Mouse (Mus musculus) liver, embryonic 16.5 days (tissue): Measurements from ENCODE around the gene Ctse. TPM values are rescaled to one million over a fixed set of nuclear protein-coding genes. Genes with fewer than 3 reads are reported as not detected.

Experiments
- ATAC-seq: fragments of 200-750 bp; cut with Nextera tagmentation; 2 replicates; pipeline ENCODE4 v1.8.0; 2017; ENCODE audit warnings: low read depth, mild to moderate bottlenecking, moderate number of reproducible peaks, moderate library complexity
- H3K27ac ChIP-seq: fragments of 300-500 bp; sonication (generic); 2 replicates; pipeline ENCODE4 v1.5.1; 2014; ENCODE audit warnings: mild to moderate bottlenecking, low read length
- H3K27me3 ChIP-seq: fragments of 300-500 bp; sonication (generic); 2 replicates; pipeline ENCODE4 v1.6.1; 2014; ENCODE audit warnings: low read depth, low read length, mixed read lengths; ENCODE audit not compliant: control insufficient read depth, insufficient read depth
- H3K36me3 ChIP-seq: fragments of 300-500 bp; sonication (generic); 2 replicates; pipeline ENCODE4 v1.6.1; 2014; ENCODE audit warnings: mild to moderate bottlenecking; ENCODE audit not compliant: control insufficient read depth, insufficient read depth
- H3K4me1 ChIP-seq: fragments of 300-500 bp; sonication (generic); 2 replicates; pipeline ENCODE4 v1.6.1; 2014; ENCODE audit warnings: low read depth, low read length, mixed read lengths; ENCODE audit not compliant: control insufficient read depth
- H3K4me2 ChIP-seq: fragments of 300-500 bp; sonication (generic); 2 replicates; pipeline ENCODE4 v1.6.1; 2014; ENCODE audit warnings: low read depth, low read length, mixed read lengths
- H3K4me3 ChIP-seq: fragments of 300-500 bp; sonication (generic); 2 replicates; pipeline ENCODE4 v1.5.1; 2014; ENCODE audit warnings: low read depth, mild to moderate bottlenecking, low read length
- H3K9ac ChIP-seq: fragments of 300-500 bp; sonication (generic); 2 replicates; pipeline ENCODE4 v1.6.1; 2014; ENCODE audit warnings: low read depth, low read length
- H3K9me3 ChIP-seq: fragments of 300-500 bp; sonication (generic); replicated peaks from 2 replicates; pipeline ENCODE4 v1.6.1; 2016; ENCODE audit warnings: low read length; ENCODE audit not compliant: control insufficient read depth
- WGBS: fragments of 180-500 bp; shearing (Covaris S2); extraction: QIAGEN DNeasy Blood & Tissue Kit; methylation state at CpG from one replicate; pipeline ENCODE4 v1.1.7; 2014; ENCODE audit not compliant: insufficient replicate concordance; 5-methylcytosine and 5-hydroxymethylcytosine counted together
- polyA plus RNA-seq: library from polyadenylated mRNA; unstranded; fragments of >200 nt; fragmentation: Nextera tagmentation; extraction: Ambion mirVana; gene quantifications from 2 replicates; pipeline ENCODE4 v1.2.1, GENCODE M21; 2015

Ctse gene
- polyA plus RNA-seq, 1 experiment from 2014 or later = 33.8 TPM

DNA sequence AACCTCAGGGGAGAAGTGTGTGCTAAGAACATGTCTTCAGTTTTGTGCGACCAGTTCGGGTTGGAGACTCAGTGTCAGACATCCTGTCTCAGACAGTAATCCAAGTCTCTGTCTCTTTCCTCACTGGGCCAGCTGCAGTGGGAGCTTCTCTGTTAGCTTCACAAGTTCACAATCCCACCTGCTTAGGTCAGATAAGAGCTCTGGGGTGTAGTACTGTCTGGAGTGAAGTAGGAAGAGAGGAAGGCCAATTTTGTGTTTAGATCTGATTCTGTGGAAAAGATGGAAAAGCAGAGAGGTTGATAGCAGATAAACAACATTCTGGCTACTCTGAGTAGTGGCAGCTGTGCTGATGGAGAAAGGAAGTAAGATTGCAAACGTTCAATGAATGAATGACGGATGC, 61.5 kb downstream of the Ctse start:
- no peak for ATAC-seq
- Histone ChIP-seq H3K9ac (no peak overlapping the region), H3K4me3 (no peak overlapping the region), H3K36me3 (no peaks in the 10 kb centered on the region), H3K27me3 (no peaks in the 10 kb centered on the region), H3K9me3 (no peaks in the 10 kb centered on the region), H3K4me2 (no peak overlapping the region), H3K27ac (no peak overlapping the region), H3K4me1 (no peaks in the 10 kb centered on the region)
- WGBS = 30% methylated on average over 4 of the region's 4 CpGs

- H3K4me3 ChIP-seq = no peak overlapping the region
- no peak for ATAC-seq
- no peak overlapping the region for H3K9ac ChIP-seq
- 33% methylated on average over 5 of the region's 5 CpGs for WGBS
- no peak overlapping the region for H3K4me2 ChIP-seq
- H3K4me1 ChIP-seq = no peaks in the 10 kb centered on the region
- no peak overlapping the region for H3K27ac ChIP-seq
- H3K27me3 ChIP-seq = no peaks in the 10 kb centered on the region
- no peaks in the 10 kb centered on the region for H3K36me3 ChIP-seq
- H3K9me3 ChIP-seq = no peaks in the 10 kb centered on the region
These were observed 62.3 kb downstream of the Ctse start for GRCm38 (mm10) chr1:131700447-131700846.

GRCm38 (mm10) chr1:131701391-131701790, 63.3 kb downstream of the Ctse start:
- WGBS = 70% methylated on average over 5 of the region's 5 CpGs
- Histone ChIP-seq H3K4me3 (no peak overlapping the region), H3K4me1 (no peaks in the 10 kb centered on the region), H3K27ac (no peak overlapping the region), H3K9ac (no peak overlapping the region), H3K9me3 (no peaks in the 10 kb centered on the region), H3K27me3 (no peaks in the 10 kb centered on the region), H3K36me3 (no peaks in the 10 kb centered on the region), H3K4me2 (no peak overlapping the region)
- no peak for ATAC-seq

GRCm38 (mm10) chr1:131702094-131702766, 64.1 kb downstream of the Ctse start:
- Histone ChIP-seq H3K27ac (no peak overlapping the region), H3K4me1 (no peaks in the 10 kb centered on the region), H3K9ac (no peak overlapping the region), H3K4me3 (no peak overlapping the region), H3K9me3 (no peaks in the 10 kb centered on the region), H3K36me3 (no peaks in the 10 kb centered on the region), H3K4me2 (no peak overlapping the region), H3K27me3 (no peaks in the 10 kb centered on the region)
- 34% methylated on average over 8 of the region's 8 CpGs for WGBS
- no peak for ATAC-seq

DNA sequence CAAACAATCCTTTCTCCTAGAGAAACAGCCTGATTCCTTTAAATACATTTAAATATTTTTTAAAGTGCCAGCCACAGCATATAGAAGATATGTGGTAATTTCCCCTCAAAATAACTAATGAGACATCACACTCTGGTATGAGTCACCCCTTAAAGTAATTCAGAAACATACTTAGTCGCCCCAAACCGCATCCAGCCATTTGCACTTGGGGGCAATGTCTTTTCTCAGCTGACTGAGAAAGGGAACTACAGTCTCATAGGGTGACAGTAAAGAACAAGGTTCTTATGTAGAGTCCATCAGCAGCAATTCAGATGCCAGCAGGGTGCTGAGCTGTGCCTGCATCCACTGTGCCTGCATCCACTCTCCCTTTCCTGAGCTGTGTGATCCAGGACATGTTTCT, 65.4 kb downstream of the Ctse start:
- Histone ChIP-seq H3K4me1 (no peaks in the 10 kb centered on the region), H3K27me3 (no peaks in the 10 kb centered on the region), H3K4me3 (no peak overlapping the region), H3K9me3 (no peaks in the 10 kb centered on the region), H3K36me3 (no peaks in the 10 kb centered on the region), H3K27ac (no peak overlapping the region), H3K9ac (no peak overlapping the region), H3K4me2 (no peak overlapping the region)
- ATAC-seq = no peak
- 48% methylated on average over 2 of the region's 2 CpGs for WGBS

DNA sequence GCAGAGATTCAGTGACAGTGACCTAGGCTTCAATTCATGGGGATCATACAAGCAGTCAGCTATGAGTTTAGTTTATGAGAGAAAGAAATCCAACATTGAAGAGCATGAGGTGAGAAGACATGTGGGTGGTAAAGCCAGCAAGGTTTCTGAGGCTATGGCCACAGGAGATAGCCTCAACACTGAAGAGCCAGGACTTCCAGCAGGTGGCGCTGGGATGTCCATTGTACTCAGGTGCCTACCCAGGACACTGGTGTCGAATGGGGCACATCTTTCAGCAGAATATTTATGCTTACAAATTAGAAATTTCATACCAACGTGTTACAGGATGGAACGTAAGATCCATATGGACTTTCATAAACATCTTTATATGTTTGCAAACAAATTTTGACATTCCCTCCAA, 70.2 kb downstream of the Ctse start:
- Histone ChIP-seq H3K36me3 (no peaks in the 10 kb centered on the region), H3K4me2 (no peak overlapping the region), H3K27me3 (no peaks in the 10 kb centered on the region), H3K27ac (no peak overlapping the region), H3K9me3 (no peaks in the 10 kb centered on the region), H3K4me3 (no peak overlapping the region), H3K9ac (no peak overlapping the region), H3K4me1 (no peaks in the 10 kb centered on the region)
- ATAC-seq = no peak
- 15% methylated on average over 4 of the region's 4 CpGs for WGBS

GRCm38 (mm10) chr1:131711518-131711917, 73.4 kb downstream of the Ctse start:
- H3K27ac ChIP-seq = no peak overlapping the region
- 62% methylated on average over 10 of the region's 10 CpGs for WGBS
- no peak overlapping the region for H3K4me3 ChIP-seq
- ATAC-seq = no peak
- no peak overlapping the region for H3K4me2 ChIP-seq
- H3K4me1 ChIP-seq = no peaks in the 10 kb centered on the region
- no peaks in the 10 kb centered on the region for H3K9me3 ChIP-seq
- H3K36me3 ChIP-seq = no peaks in the 10 kb centered on the region
- no peak overlapping the region for H3K9ac ChIP-seq
- H3K27me3 ChIP-seq = no peaks in the 10 kb centered on the region

DNA sequence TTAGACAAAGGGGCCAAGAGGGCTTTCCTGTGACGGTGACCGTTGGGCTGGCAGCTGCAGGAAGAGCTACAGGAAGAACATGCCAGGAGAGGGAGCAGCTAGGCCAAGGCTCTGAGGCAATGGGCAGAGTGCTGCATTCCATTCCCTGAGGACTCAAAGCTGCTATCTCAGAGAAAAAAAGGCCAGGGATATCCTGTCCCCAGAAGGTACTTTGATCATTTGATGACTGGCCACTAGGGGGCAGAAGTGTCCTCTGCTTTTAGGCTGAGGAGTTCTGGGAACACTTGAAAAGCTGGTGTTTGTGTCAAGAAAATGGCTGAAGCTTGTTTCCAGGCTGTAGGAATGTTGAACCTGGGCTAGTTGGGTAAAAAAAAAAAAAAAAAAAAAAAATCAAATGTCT, 74.3 kb downstream of the Ctse start:
- no peak overlapping the region for H3K9ac ChIP-seq
- H3K4me2 ChIP-seq = no peak overlapping the region
- H3K9me3 ChIP-seq = no peaks in the 10 kb centered on the region
- H3K27ac ChIP-seq = no peak overlapping the region
- H3K36me3 ChIP-seq = no peaks in the 10 kb centered on the region
- H3K4me3 ChIP-seq = no peak overlapping the region
- 25% methylated on average over 2 of the region's 2 CpGs for WGBS
- ATAC-seq = peak; percentile 32; the same call in 1 of the 2 replicates
- no peaks in the 10 kb centered on the region for H3K27me3 ChIP-seq
- H3K4me1 ChIP-seq = no peaks in the 10 kb centered on the region

- no peaks in the 10 kb centered on the region for H3K4me1 ChIP-seq
- no peak overlapping the region for H3K4me3 ChIP-seq
- no peak for ATAC-seq
- H3K9me3 ChIP-seq = no peaks in the 10 kb centered on the region
- 66% methylated on average over 20 of the region's 20 CpGs for WGBS
- H3K9ac ChIP-seq = no peak overlapping the region
- H3K36me3 ChIP-seq = no peaks in the 10 kb centered on the region
- no peak overlapping the region for H3K4me2 ChIP-seq
- H3K27ac ChIP-seq = no peak overlapping the region
- H3K27me3 ChIP-seq = no peaks in the 10 kb centered on the region
These were observed 76.6 kb downstream of the Ctse start for GRCm38 (mm10) chr1:131714388-131715337.
